Mouse (Mus musculus) ES-E14 (cell line): ENCODE results near the gene Cs. TPM values are rescaled to one million over a fixed set of nuclear protein-coding genes. Genes with fewer than 3 reads are reported as not detected.

ENCODE experiments used
- DNase-seq: peaks from one replicate; pipeline ENCODE4 v3.0.0-alpha.2; 2013; ENCODE audit warnings: low read depth, low spot score
- H3K27ac ChIP-seq: 2 replicates; pipeline ENCODE4 v1.5.1; 2012; ENCODE audit warnings: low read depth, mild to moderate bottlenecking, low read length, moderate library complexity, mixed read lengths; ENCODE audit not compliant: poor library complexity, insufficient read depth, severe bottlenecking
- H3K36me3 ChIP-seq: 2 replicates; pipeline ENCODE4 v1.6.1; 2012; ENCODE audit warnings: mild to moderate bottlenecking, low read length, moderate library complexity, mixed read lengths; ENCODE audit not compliant: control insufficient read depth, poor library complexity, insufficient read depth, severe bottlenecking
- H3K4me1 ChIP-seq, 2 experiments: fragments of 150-350 bp in 1 of 2; sonication (generic) in 1 of 2; 2 replicates each; pipeline ENCODE4 v1.6.1; 2012; ENCODE audit warnings: low read length in 2 of 2, mild to moderate bottlenecking in 1 of 2, mixed read lengths in 1 of 2; ENCODE audit not compliant: control insufficient read depth in 2 of 2, insufficient read depth in 2 of 2, poor library complexity in 1 of 2
- H3K4me3 ChIP-seq, 2 experiments: fragments of 150-350 bp in 1 of 2; sonication (generic) in 1 of 2; 2 replicates each; pipeline ENCODE4 v1.5.1; 2012; ENCODE audit warnings: low read length in 2 of 2, low read depth in 1 of 2, mild to moderate bottlenecking in 1 of 2, mixed read lengths in 1 of 2; ENCODE audit not compliant: insufficient read depth in 1 of 2, poor library complexity in 1 of 2, severe bottlenecking in 1 of 2
- H3K9ac ChIP-seq: 2 replicates; pipeline ENCODE4 v1.6.1; 2012; ENCODE audit warnings: low read depth, mild to moderate bottlenecking, low read length, mixed read lengths; ENCODE audit not compliant: poor library complexity, insufficient read depth, severe bottlenecking
- H3K9me3 ChIP-seq: fragments of 150-350 bp; sonication (generic); 2 replicates; pipeline ENCODE4 v1.6.1; 2012; ENCODE audit warnings: low read depth, mild to moderate bottlenecking, low read length; ENCODE audit not compliant: control insufficient read depth, insufficient read depth
- CHD2 ChIP-seq: IDR thresholded peaks from 2 replicates; pipeline ENCODE4 v1.6.1; 2014; ENCODE audit warnings: mild to moderate bottlenecking, low read depth, low read length, inconsistent platforms
- HCFC1 ChIP-seq: IDR thresholded peaks from 2 replicates; pipeline ENCODE4 v1.6.1; 2012; ENCODE audit warnings: low read length, inconsistent platforms, borderline replicate concordance; ENCODE audit not compliant: insufficient read depth
- MAFK ChIP-seq: IDR thresholded peaks from 2 replicates; pipeline ENCODE4 v1.6.1; 2014; ENCODE audit warnings: mild to moderate bottlenecking, low read depth, low read length, inconsistent platforms; ENCODE audit not compliant: insufficient read depth
- ZC3H11A ChIP-seq: IDR thresholded peaks from 2 replicates; pipeline ENCODE4 v1.6.1; 2012; ENCODE audit warnings: low read depth, mild to moderate bottlenecking, inconsistent platforms, low read length, borderline replicate concordance
- ZNF384 ChIP-seq: IDR thresholded peaks from 2 replicates; pipeline ENCODE4 v1.6.1; 2012; ENCODE audit warnings: low read depth, low read length, inconsistent platforms
- in situ Hi-C, 2 experiments: fragments of 600-800 bp; cut with MboI; formaldehyde crosslinking; loops; one replicate each; pipeline ENCODE4 v1.15.1; 2025; ENCODE audit warnings: low sequenced_read_pairs in 2 of 2, inconsistent platforms in 1 of 2; ENCODE audit not compliant: unreplicated experiment in 2 of 2
- total RNA-seq: library from RNA; depleted of rRNA; stranded (reverse); fragments of 300-350 nt; gene quantifications from 2 replicates; pipeline ENCODE4 v1.2.3, GENCODE M21; 2012; rRNA removed

Cs gene
- total RNA-seq, 1 experiment = 143 TPM

GRCm38 (mm10) chr10:128411211-128412054 lies 73.9 kb downstream of the Cs start, which contains the start of the genes Nabp2 and Rnf41:
Gene Nabp2 (minus strand): TSS chr10:128411492.
Gene Rnf41 (plus strand): TSS chr10:128411657.
- Histone ChIP-seq H3K4me3 (peak within 1 kb of the TSS; percentile 95), H3K36me3 (peaks cover 15% of the 10 kb centered on the region), H3K9me3 (no peaks in the 10 kb centered on the region), H3K4me1 (peaks cover 2 to 5% of the 10 kb centered on the region in 2 experiments; a peak in 1 of 4 replicates), H3K27ac (peak within 1 kb of the TSS; percentile 85), H3K9ac (peak within 1 kb of the TSS; percentile 93)
- peak; percentile 98 for DNase-seq
- in situ Hi-C loops = no loop called here
- 0 out of 2 replicates have a peak, but pooled peaks have one; percentile 17 for TF ChIP-seq CHD2
- TF ChIP-seq ZNF384 = no peak
- peak; percentile 52; the same call in 1 of the 2 replicates for TF ChIP-seq HCFC1

GRCm38 (mm10) chr10:128412055-128412381 lies 74.5 kb downstream of the Cs start:
- peak overlapping the region; percentile 93 for H3K9ac ChIP-seq
- peaks cover 2 to 5% of the 10 kb centered on the region in 2 experiments; a peak in 1 of 4 replicates for H3K4me1 ChIP-seq
- DNase-seq = no peak
- TF ChIP-seq ZNF384 = no peak
- TF ChIP-seq ZC3H11A = no peak
- no peak for TF ChIP-seq MAFK
- TF ChIP-seq HCFC1 = no peak
- TF ChIP-seq CHD2 = no peak
- peak overlapping the region; percentile 85 for H3K27ac ChIP-seq
- H3K36me3 ChIP-seq = peaks cover 18% of the 10 kb centered on the region
- H3K4me3 ChIP-seq = peak overlapping the region; percentile 95
- H3K9me3 ChIP-seq = no peaks in the 10 kb centered on the region
- in situ Hi-C loops = no loop called here

Other genes starting within 250 kb of the Cs start
- 42.8 and 59.9 TPM in 2 replicates for gene Baz2a, start 246.2 kb upstream of the Cs start, total RNA-seq
- gene Rbms2, start 157.4 kb upstream of the Cs start, total RNA-seq = 23.2 and 30.8 TPM in 2 replicates
- 21.9 and 40.7 TPM in 2 replicates for gene Gls2, start 143.3 kb upstream of the Cs start, total RNA-seq
- 22.1 and 24.9 TPM in 2 replicates for gene Spryd4, start 125.9 kb upstream of the Cs start, total RNA-seq
- 2.8 and 6.8 TPM in 2 replicates for gene Mip, start 111.9 kb upstream of the Cs start, total RNA-seq
- gene Timeless, start 105.7 kb upstream of the Cs start, total RNA-seq = 69.7 and 106 TPM in 2 replicates
- 0.31 and 0.69 TPM in 2 replicates for gene Apon, start 83.6 kb upstream of the Cs start, total RNA-seq
- 1.4 and 2.1 TPM in 2 replicates for gene Apof, start 69.1 kb upstream of the Cs start, total RNA-seq
- 10.6 and 22.7 TPM in 2 replicates for gene Stat2, start 67.2 kb upstream of the Cs start, total RNA-seq
- gene Il23a, start 39.0 kb upstream of the Cs start, total RNA-seq = 4.1 and 6.1 TPM in 2 replicates
- 21.9 and 25.4 TPM in 2 replicates for gene Pan2, start 34.4 kb upstream of the Cs start, total RNA-seq
- 218 and 257 TPM in 2 replicates for gene Cnpy2, start 15.3 kb upstream of the Cs start, total RNA-seq
- gene Coq10a, start 31.3 kb downstream of the Cs start, total RNA-seq = 8.2 and 10.1 TPM in 2 replicates
- 11.1 and 11.4 TPM in 2 replicates for gene Ankrd52, start 39.4 kb downstream of the Cs start, total RNA-seq
- gene Slc39a5, start 63.5 kb downstream of the Cs start, total RNA-seq = 0.36 and 0.53 TPM in 2 replicates
- gene Nabp2, start 73.8 kb downstream of the Cs start, total RNA-seq = 25.3 and 28.2 TPM in 2 replicates
- gene Rnf41, start 73.9 kb downstream of the Cs start, total RNA-seq = 39.6 and 41.3 TPM in 2 replicates
- gene Smarcc2, start 121.5 kb downstream of the Cs start, total RNA-seq = 18.9 and 22.8 TPM in 2 replicates
- 894 and 1,090 TPM in 2 replicates for gene Myl6, start 156.4 kb downstream of the Cs start, total RNA-seq
- 2.0 and 3.7 TPM in 2 replicates for gene Myl6b, start 161.0 kb downstream of the Cs start, total RNA-seq
- 62.7 and 135 TPM in 2 replicates for gene Esyt1, start 188.1 kb downstream of the Cs start, total RNA-seq
- gene Zc3h10, start 210.0 kb downstream of the Cs start, total RNA-seq = 18.8 and 19.5 TPM in 2 replicates
- gene Rpl41, start 211.6 kb downstream of the Cs start, total RNA-seq = 5,552 and 6,346 TPM in 2 replicates
- gene Pa2g4, start 228.3 kb downstream of the Cs start, total RNA-seq = 127 and 170 TPM in 2 replicates